Comparison of ENCODE assay signal across 1 mouse cellular context in the genomic region with DNA sequence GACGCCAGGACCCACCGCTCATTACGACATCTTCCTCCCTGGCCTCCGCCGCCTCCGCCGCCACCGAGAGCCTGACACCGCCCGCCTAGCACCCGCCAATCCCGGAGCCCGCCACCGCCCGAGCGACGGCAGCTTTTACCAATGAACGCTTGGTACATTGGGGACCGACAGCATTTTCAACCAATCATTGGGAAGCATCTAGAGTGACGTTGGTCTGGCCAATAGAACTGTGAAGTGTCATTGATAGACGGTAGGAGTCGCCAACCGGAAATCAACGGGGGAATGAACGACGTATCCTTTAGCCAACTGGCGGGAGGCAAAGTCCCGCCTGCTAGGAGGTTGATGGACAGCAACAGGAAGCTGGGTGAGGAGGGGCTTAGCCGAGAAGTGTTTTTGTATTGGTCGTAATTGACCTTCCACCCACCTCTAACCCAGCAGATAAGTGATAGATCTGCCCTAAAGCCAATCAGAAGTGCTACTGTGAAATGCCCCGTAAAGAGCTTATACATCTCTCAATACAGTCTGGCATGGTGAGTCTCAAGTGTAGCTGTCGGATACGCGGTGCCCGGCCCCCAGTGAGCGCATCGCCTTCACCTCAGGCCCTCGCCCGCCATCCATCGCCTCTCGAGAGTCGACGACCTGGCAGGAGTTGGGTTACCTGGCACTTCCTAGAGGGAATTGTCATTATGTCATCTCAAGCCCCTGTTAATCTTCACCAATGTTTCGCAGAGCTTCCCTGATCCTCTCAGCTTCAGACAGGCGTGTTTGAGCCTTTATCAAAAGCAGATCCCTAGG.
A peak's percentile ranks its signal among the peaks of the same experiment; 100 is the strongest.
TF ChIP-seq lines count a peak whose summit lies in the region.

No protein-coding gene starts in this region.

TF ChIP-seq in CH12.LX, 34 proteins besides CTCF, POLR2A, EP300 and RAD21:
- no peak for TF ChIP-seq UBTF (IDR thresholded peaks at IDR 0.05; ENCODE audit: low read depth, low read length)
- no peak for TF ChIP-seq MAZ (IDR thresholded peaks at IDR 0.05; ENCODE audit: low read depth, low read length)
- TF ChIP-seq TCF12 (IDR thresholded peaks at IDR 0.05; ENCODE audit: low read depth, low read length), result peak; percentile 87; the same call in 1 of the 2 replicates
- no peak; the same call in 1 of the 2 replicates for TF ChIP-seq SMC3 (IDR thresholded peaks at IDR 0.05; ENCODE audit: low read depth, low read length)
- peak; percentile 71 for TF ChIP-seq MAX (IDR thresholded peaks at IDR 0.05; ENCODE audit: low read length)
- peak; percentile 96 for TF ChIP-seq KAT2A (IDR thresholded peaks at IDR 0.05; ENCODE audit: insufficient replicate concordance, low read length)
- TF ChIP-seq ELF1 (IDR thresholded peaks at IDR 0.05; ENCODE audit: low read depth, low read length), result peak; percentile 93
- TF ChIP-seq BHLHE40 (IDR thresholded peaks at IDR 0.05; ENCODE audit: low read depth, low read length), result no peak
- TF ChIP-seq JUND (conservative IDR thresholded peaks at IDR 0.05; ENCODE audit: low read depth, low read length), result no peak; the same call in 1 of the 2 replicates
- TF ChIP-seq ZKSCAN1 (IDR thresholded peaks at IDR 0.05; ENCODE audit: borderline replicate concordance, low read depth, low read length), result no peak
- no peak for TF ChIP-seq JUN (IDR thresholded peaks at IDR 0.05; ENCODE audit: insufficient read depth, low read depth, low read length)
- TF ChIP-seq MAFK (IDR thresholded peaks at IDR 0.05; ENCODE audit: insufficient replicate concordance, low read length), result 0 out of 2 replicates have a peak, but pooled peaks have one; percentile 3
- TF ChIP-seq PAX5 (IDR thresholded peaks at IDR 0.05; ENCODE audit: low read length), result no peak
- TF ChIP-seq MXI1 (IDR thresholded peaks at IDR 0.05; ENCODE audit: low read depth, low read length), result peak; percentile 88
- TF ChIP-seq RCOR1 (conservative IDR thresholded peaks at IDR 0.05; ENCODE audit: low read depth, low read length), result 0 out of 2 replicates have a peak, but pooled peaks have one; percentile 33
- 0 out of 2 replicates have a peak, but pooled peaks have one; percentile 20 for TF ChIP-seq ETS1 (conservative IDR thresholded peaks at IDR 0.05; ENCODE audit: low read depth, low read length)
- peak; percentile 62 for TF ChIP-seq NRF1 (IDR thresholded peaks at IDR 0.05; ENCODE audit: low read depth, low read length)
- no peak for TF ChIP-seq ZMIZ1 (IDR thresholded peaks at IDR 0.05; ENCODE audit: low read depth, low read length)
- peak; percentile 99 for TF ChIP-seq CHD2 (IDR thresholded peaks at IDR 0.05; ENCODE audit: low read length)
- TF ChIP-seq HCFC1 (IDR thresholded peaks at IDR 0.05; ENCODE audit: low read depth, low read length), result peak; percentile 81
- peak; percentile 97 for TF ChIP-seq TBP (conservative IDR thresholded peaks at IDR 0.05; ENCODE audit: low read depth, low read length)
- peak; percentile 80 for TF ChIP-seq MYC (IDR thresholded peaks at IDR 0.05; ENCODE audit: low read depth, low read length)
- no peak for TF ChIP-seq USF1 (IDR thresholded peaks at IDR 0.05; ENCODE audit: low read depth, low read length)
- TF ChIP-seq SIN3A (IDR thresholded peaks at IDR 0.05; ENCODE audit: low read length), result no peak; the same call in none of the 2 replicates
- TF ChIP-seq ZC3H11A (IDR thresholded peaks at IDR 0.05; ENCODE audit: low read depth, low read length), result no peak
- no peak for TF ChIP-seq USF2 (conservative IDR thresholded peaks at IDR 0.05; ENCODE audit: low read depth, low read length)
- TF ChIP-seq NELFE (IDR thresholded peaks at IDR 0.05; ENCODE audit: low read depth, low read length), result peak; percentile 93
- TF ChIP-seq POLR2AphosphoS2 (IDR thresholded peaks at IDR 0.05; ENCODE audit: low read depth, low read length), result peak; percentile 89; the same call in 1 of the 2 replicates
- TF ChIP-seq GABPA (IDR thresholded peaks at IDR 0.05; ENCODE audit: insufficient replicate concordance, low read depth, low read length), result no peak; the same call in 1 of the 2 replicates
- TF ChIP-seq MEF2A (IDR thresholded peaks at IDR 0.05; ENCODE audit: borderline replicate concordance, low read depth, low read length), result peak; percentile 51; the same call in 1 of the 2 replicates
- TF ChIP-seq IRF4 (IDR thresholded peaks at IDR 0.05; ENCODE audit: low read depth, low read length), result peak; percentile 62; the same call in 1 of the 2 replicates
- no peak for TF ChIP-seq CHD1 (IDR thresholded peaks at IDR 0.05; ENCODE audit: low read depth, low read length)
- no peak for TF ChIP-seq ZNF384 (IDR thresholded peaks at IDR 0.05; ENCODE audit: low read depth, low read length)
- peak; percentile 85; the same call in 1 of the 2 replicates for TF ChIP-seq E2F4 (IDR thresholded peaks at IDR 0.05; ENCODE audit: insufficient replicate concordance, low read depth, low read length)
